Mouse (Mus musculus) hindbrain, embryonic 10.5 days (tissue): ENCODE measurements around the gene Morc2a. TPM values are rescaled to one million over a fixed set of nuclear protein-coding genes. Genes with fewer than 3 reads are reported as not detected.

Experiments used
- DNase-seq: peaks from one replicate; pipeline ENCODE4 v3.0.0-alpha.2; 2017; ENCODE audit warnings: low spot score
- H3K27ac ChIP-seq: fragments of 300-500 bp; sonication (generic); 2 replicates; pipeline ENCODE4 v1.5.1; 2016; ENCODE audit warnings: mild to moderate bottlenecking, moderate library complexity
- H3K27me3 ChIP-seq: fragments of 300-500 bp; sonication (generic); 2 replicates; pipeline ENCODE4 v1.6.1; 2016; ENCODE audit warnings: mild to moderate bottlenecking; ENCODE audit not compliant: poor library complexity, insufficient read depth, severe bottlenecking
- H3K36me3 ChIP-seq: fragments of 300-500 bp; sonication (generic); 2 replicates; pipeline ENCODE4 v1.6.1; 2016; ENCODE audit warnings: mild to moderate bottlenecking, moderate library complexity
- H3K4me1 ChIP-seq: fragments of 300-500 bp; sonication (generic); replicated peaks from 2 replicates; pipeline ENCODE4 v1.6.1; 2016; ENCODE audit warnings: mild to moderate bottlenecking
- H3K4me3 ChIP-seq: fragments of 300-500 bp; sonication (generic); 2 replicates; pipeline ENCODE4 v1.5.1; 2016; ENCODE audit warnings: mild to moderate bottlenecking, moderate library complexity
- H3K9me3 ChIP-seq: fragments of 300-500 bp; sonication (generic); 2 replicates; pipeline ENCODE4 v1.6.1; 2016; ENCODE audit warnings: mild to moderate bottlenecking, moderate library complexity
- WGBS: fragments of 180-500 bp; shearing (Covaris S2); methylation state at CpG from one replicate; pipeline ENCODE4 v1.1.7; 2016; 5-methylcytosine and 5-hydroxymethylcytosine counted together
- polyA plus RNA-seq: library from polyadenylated mRNA; unstranded; fragments of >200 nt; fragmentation: Nextera tagmentation; extraction: Ambion mirVana; gene quantifications from 2 replicates; pipeline ENCODE4 v1.2.1, GENCODE M21; 2016

Gene Morc2a
- polyA plus RNA-seq, 1 experiment from 2014 or later, result 38.4 TPM

DNA sequence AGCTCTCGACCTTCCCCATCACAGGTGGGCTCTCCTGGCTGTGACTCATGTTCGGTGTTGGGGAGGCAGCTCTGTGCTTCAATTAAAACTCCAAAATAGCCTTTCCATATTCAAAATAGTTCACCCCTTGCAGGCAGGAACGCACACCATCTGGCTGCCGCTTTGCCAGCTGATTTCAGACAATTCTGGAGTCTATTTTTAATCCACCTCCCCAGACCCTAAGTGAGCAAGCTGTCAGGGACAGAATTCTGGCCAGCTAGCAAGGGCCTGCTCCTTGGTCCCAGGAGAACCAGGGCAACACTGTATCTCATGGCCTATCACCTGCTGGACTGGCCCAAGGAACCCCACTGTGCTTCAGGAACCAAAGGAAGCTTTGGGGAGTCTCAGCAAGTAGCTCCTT is 74.9 kb downstream of the Morc2a start:
- H3K36me3 ChIP-seq, result no peaks in the 10 kb centered on the region
- H3K4me3 ChIP-seq, result no peak overlapping the region
- 78% methylated on average over 4 of the region's 4 CpGs for WGBS
- no peak overlapping the region for H3K27ac ChIP-seq
- peaks cover 13% of the 10 kb centered on the region for H3K4me1 ChIP-seq
- no peak for DNase-seq
- H3K27me3 ChIP-seq, result no peaks in the 10 kb centered on the region
- H3K9me3 ChIP-seq, result no peaks in the 10 kb centered on the region

DNA sequence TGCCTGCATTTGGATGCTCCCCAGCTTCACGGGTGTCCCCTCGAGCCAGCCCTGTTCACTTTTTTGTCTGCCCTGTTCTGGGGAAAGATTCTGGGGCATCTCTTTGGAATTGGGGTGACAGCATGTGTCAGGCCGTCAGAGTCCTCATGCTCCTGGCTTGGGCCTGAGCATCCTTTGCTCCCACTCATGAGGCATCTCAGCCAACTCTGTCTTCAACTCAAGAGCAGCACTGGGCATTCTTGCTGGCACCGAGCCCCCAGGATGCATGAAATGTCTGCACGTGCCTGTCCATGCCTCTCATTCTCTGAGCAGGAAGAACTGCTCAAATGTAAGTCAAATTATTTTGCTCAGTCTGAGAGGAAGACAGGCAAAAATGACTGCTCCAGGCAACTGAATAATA is 75.7 kb downstream of the Morc2a start:
- H3K4me3 ChIP-seq, result no peak overlapping the region
- no peak overlapping the region for H3K27ac ChIP-seq
- H3K27me3 ChIP-seq, result no peaks in the 10 kb centered on the region
- H3K36me3 ChIP-seq, result no peaks in the 10 kb centered on the region
- DNase-seq, result no peak
- WGBS, result 73% methylated on average over 5 of the region's 5 CpGs
- no peaks in the 10 kb centered on the region for H3K9me3 ChIP-seq
- H3K4me1 ChIP-seq, result peaks cover 13% of the 10 kb centered on the region

DNA sequence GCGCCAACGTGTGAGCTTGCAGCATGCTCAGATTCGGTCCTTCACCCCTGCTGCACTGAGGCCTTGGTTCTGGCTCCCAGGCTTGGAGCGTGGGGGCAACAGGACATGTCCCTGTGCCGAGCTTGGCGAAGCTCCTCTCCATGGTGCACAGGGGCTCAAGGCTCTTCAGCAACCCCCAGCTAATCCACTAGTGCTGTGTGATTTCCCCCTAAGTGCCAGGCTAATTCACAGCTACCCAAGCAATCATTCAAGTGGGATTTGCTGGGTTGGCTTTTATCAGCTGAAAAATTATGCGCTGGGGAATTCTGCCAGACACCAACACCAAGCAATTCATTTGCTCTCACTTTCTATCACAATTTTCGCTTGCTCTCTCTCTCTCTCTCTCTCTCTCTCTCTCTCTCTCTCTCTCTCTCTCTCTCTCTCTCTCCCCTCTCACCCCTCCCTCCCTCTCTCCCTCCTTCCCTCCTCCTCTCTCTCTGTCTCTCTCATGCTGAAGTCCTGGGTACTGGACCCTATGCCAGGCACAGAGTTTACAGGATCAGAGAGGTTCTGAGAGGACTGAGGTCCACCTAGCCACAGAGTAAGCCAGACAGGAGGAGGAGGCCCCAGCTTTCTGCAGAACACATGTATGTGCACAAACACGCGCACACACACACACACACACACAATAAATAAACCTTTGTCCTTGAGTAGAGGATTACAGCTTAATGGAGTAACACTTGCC is 76.5 kb downstream of the Morc2a start:
- H3K9me3 ChIP-seq, result no peaks in the 10 kb centered on the region
- H3K27ac ChIP-seq, result no peak overlapping the region
- H3K27me3 ChIP-seq, result no peaks in the 10 kb centered on the region
- WGBS, result 64% methylated on average over 10 of the region's 10 CpGs
- H3K4me3 ChIP-seq, result no peak overlapping the region
- DNase-seq, result no peak
- no peaks in the 10 kb centered on the region for H3K36me3 ChIP-seq
- peaks cover 13% of the 10 kb centered on the region for H3K4me1 ChIP-seq

DNA sequence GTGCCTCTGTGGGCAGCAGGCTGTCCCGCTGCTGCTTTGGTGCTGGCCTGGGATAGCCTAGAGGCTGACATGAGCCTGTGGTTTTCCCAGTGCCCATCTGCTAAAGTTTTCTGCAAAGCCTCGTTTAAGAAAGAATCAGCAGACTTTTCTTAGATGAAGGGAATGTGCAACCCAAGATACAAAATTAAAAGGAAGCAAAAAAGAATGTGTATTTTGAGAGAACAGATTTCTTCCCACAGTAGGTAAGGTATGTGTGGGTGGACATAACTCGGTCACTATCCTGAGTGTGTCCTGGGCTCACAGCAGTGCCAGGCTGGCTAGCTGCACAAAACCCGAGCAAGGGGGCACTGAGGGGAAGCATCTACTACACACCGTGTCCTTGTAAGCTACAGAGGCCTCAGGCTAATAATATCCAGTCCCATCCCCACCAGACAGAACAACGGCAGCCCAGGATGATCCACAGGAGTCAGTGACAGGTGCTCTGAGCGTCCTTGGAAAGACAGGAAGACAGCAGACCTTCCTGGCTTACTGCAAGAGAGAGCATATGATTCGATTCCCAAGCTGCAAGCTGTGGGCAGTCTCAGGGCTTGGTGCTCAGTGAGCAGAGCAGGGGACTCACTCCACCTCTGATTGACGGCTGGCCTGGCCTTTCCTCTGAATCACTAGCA is 78.6 kb downstream of the Morc2a start:
- no peak for DNase-seq
- H3K27me3 ChIP-seq, result no peaks in the 10 kb centered on the region
- no peaks in the 10 kb centered on the region for H3K36me3 ChIP-seq
- H3K4me1 ChIP-seq, result peaks cover 6% of the 10 kb centered on the region
- 75% methylated on average over 9 of the region's 9 CpGs for WGBS
- H3K27ac ChIP-seq, result no peak overlapping the region
- H3K4me3 ChIP-seq, result no peak overlapping the region
- no peaks in the 10 kb centered on the region for H3K9me3 ChIP-seq

DNA sequence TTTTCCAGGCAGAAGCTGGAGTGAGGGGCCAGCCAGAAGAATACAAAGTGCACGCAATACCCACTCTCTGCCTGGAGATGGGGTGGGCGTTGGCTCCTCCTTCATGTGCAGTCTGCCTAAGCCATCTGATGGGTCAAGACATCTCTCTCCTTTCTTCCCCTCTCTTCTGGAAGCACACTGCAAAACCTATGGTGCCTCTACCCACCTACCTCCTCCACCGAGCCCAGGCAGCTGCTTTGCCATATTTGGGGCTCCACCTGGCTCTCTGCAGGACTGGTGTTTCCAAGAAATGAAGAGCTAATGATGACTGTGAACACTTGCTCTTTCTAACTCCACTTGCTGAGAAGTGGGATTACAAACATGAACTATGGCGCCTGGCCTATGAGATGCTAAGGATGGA is 82.5 kb downstream of the Morc2a start:
- Histone ChIP-seq H3K27ac (no peak overlapping the region), H3K36me3 (no peaks in the 10 kb centered on the region), H3K27me3 (no peaks in the 10 kb centered on the region), H3K9me3 (no peaks in the 10 kb centered on the region), H3K4me1 (0 out of 2 replicates have a peak, but pooled peaks cover 4% of the 10 kb centered on the region), H3K4me3 (no peak overlapping the region)
- WGBS, result 82% methylated on average over 4 of the region's 4 CpGs
- no peak for DNase-seq

DNA sequence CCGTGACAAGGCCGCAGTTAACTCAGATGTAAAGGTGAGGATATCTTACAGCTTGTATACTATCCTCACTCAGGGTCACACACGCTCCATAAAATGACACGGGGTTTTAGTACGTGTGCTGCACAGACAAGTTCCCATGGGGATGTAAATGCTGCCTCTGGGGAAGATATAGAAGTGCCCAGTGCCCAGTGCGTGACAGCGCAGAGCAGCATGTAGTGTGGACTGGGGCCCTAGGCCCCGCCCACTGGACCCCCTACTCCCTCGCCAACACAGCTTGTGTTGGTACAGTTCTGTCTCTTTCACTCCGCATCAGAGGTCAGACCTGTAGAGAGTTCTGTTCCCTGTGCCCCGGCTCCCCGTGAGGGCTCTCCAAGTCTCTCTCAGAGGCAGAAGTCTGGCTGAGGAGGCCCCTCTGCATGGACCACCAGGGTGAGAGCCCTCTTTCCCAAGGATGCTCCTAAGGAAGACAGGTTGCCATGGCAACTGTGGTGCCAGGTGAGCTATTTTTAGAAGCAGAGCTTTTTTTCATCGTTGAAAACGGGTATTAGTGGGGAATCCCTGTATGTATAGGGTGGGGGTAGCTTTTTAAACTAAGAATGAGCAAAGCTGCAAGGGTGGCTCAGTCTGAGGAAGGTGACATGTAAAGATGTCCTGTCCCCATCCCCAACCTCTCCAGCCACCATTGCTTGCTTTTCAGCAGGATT is 85.1 kb downstream of the Morc2a start:
- H3K4me3 ChIP-seq, result no peak overlapping the region
- H3K9me3 ChIP-seq, result no peaks in the 10 kb centered on the region
- WGBS, result 73% methylated on average over 14 of the region's 14 CpGs
- no peaks in the 10 kb centered on the region for H3K27me3 ChIP-seq
- no peaks in the 10 kb centered on the region for H3K36me3 ChIP-seq
- DNase-seq, result no peak
- 0 out of 2 replicates have a peak, but pooled peaks cover 4% of the 10 kb centered on the region for H3K4me1 ChIP-seq
- H3K27ac ChIP-seq, result no peak overlapping the region

DNA sequence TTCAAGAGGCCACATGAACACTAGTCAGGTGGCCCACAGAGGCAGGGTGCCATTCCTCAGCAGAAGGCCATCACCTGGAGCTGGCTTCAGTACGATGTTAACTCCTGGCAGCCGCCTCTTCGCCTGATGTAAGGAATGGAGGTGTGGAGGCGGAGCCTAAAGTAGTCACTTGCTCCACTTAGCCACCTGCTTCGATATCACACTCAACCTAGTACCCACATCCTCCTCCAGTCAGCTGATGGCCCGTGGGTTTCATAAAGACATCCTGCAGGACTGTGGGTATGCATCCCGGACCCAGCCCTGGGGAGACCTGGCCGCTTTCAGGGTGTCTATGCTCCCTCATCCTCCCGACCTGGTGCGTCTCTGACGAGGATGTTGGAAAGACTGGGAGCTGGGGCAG is 86.7 kb downstream of the Morc2a start:
- no peaks in the 10 kb centered on the region for H3K9me3 ChIP-seq
- no peak for DNase-seq
- 83% methylated on average over 11 of the region's 11 CpGs for WGBS
- no peaks in the 10 kb centered on the region for H3K27me3 ChIP-seq
- no peak overlapping the region for H3K27ac ChIP-seq
- no peaks in the 10 kb centered on the region for H3K36me3 ChIP-seq
- no peak overlapping the region for H3K4me3 ChIP-seq
- 0 out of 2 replicates have a peak, but pooled peaks cover 4% of the 10 kb centered on the region for H3K4me1 ChIP-seq

DNA sequence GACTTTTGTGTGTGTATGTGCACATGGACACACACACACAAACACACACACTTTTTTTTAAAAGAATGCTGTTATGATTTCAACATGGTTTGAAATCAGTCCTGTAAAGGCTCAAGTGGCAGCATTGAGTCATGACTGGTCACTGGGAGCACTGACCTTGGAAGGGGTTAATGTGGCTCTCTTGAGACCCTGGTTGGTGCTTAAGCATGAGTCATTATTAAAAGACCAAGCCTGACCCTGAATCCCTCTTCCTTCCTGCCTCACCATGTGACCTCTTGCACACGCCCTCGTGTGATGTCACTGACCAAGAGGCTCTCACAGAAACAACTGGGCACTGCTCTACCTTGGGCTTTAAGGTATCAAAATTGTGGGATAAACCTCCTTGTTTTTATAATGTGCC is 89.8 kb downstream of the Morc2a start:
- Histone ChIP-seq H3K4me1 (0 out of 2 replicates have a peak, but pooled peaks cover 4% of the 10 kb centered on the region), H3K4me3 (no peak overlapping the region), H3K36me3 (no peaks in the 10 kb centered on the region), H3K27me3 (no peaks in the 10 kb centered on the region), H3K27ac (no peak overlapping the region), H3K9me3 (no peaks in the 10 kb centered on the region)
- WGBS, result 83% methylated on average over 2 of the region's 2 CpGs
- DNase-seq, result no peak

Other genes with a start within 250 kb of the Morc2a start
- gene Limk2, start 240.0 kb upstream of the Morc2a start, polyA plus RNA-seq, result 62.0 and 82.2 TPM in 2 replicates
- 42.1 and 44.5 TPM in 2 replicates for gene Rnf185, start 196.8 kb upstream of the Morc2a start, polyA plus RNA-seq
- gene Pla2g3, start 160.9 kb upstream of the Morc2a start, polyA plus RNA-seq, result 0.99 and 1.5 TPM in 2 replicates
- 0.21 and 0.37 TPM in 2 replicates for gene Inpp5j, start 144.4 kb upstream of the Morc2a start, polyA plus RNA-seq
- gene Selenom, start 134.5 kb upstream of the Morc2a start, polyA plus RNA-seq, result 60.3 and 73.5 TPM in 2 replicates
- 43.2 and 46.1 TPM in 2 replicates for gene Smtn, start 108.6 kb upstream of the Morc2a start, polyA plus RNA-seq
- gene Osbp2, start 214.7 kb downstream of the Morc2a start, polyA plus RNA-seq, result 1.0 and 2.5 TPM in 2 replicates
- gene 4921536K21Rik, start 245.9 kb downstream of the Morc2a start, polyA plus RNA-seq, result 1.2 and 1.8 TPM in 2 replicates
- gene Dusp18, start 246.0 kb downstream of the Morc2a start, polyA plus RNA-seq, result 19.9 and 23.4 TPM in 2 replicates